Mouse (Mus musculus) layer of hippocampus, adult 9-10 months (tissue): ENCODE data around the gene Gm45234.

Experiments used
- DNase-seq: peaks from one replicate; pipeline ENCODE4 v3.0.0; 2022; ENCODE audit warnings: low spot score

Gene Gm45234

GRCm38 (mm10) chr6:124767536-124767919 is 11.7 kb upstream of the Gm45234 start:
- no peak for DNase-seq

- no peak for DNase-seq
Measured at GRCm38 (mm10) chr6:124765951-124766350, 10.1 kb upstream of the Gm45234 start.

- DNase-seq, result no peak
Measured at GRCm38 (mm10) chr6:124759259-124759658, 3.4 kb upstream of the Gm45234 start.

GRCm38 (mm10) chr6:124758849-124759232 is 3.0 kb upstream of the Gm45234 start:
- no peak for DNase-seq

- DNase-seq, result no peak
Measured at GRCm38 (mm10) chr6:124757909-124758848, 2.4 kb upstream of the Gm45234 start.

- no peak for DNase-seq
Measured at GRCm38 (mm10) chr6:124757351-124757880, 1.6 kb upstream of the Gm45234 start.

GRCm38 (mm10) chr6:124756652-124757350 is 980 bp upstream of the Gm45234 start:
- DNase-seq, result no peak

- no peak for DNase-seq
Measured at GRCm38 (mm10) chr6:124755306-124755705, 515 bp downstream of the Gm45234 start.

GRCm38 (mm10) chr6:124753861-124754260 is 2.0 kb downstream of the Gm45234 start:
- DNase-seq, result no peak

- DNase-seq, result no peak
Measured at GRCm38 (mm10) chr6:124750405-124750804, 5.4 kb downstream of the Gm45234 start.

GRCm38 (mm10) chr6:124746654-124747632 is 8.9 kb downstream of the Gm45234 start:
- DNase-seq, result no peak

GRCm38 (mm10) chr6:124746296-124746605 is 9.6 kb downstream of the Gm45234 start:
- DNase-seq, result no peak

- DNase-seq, result peak; percentile 81
Measured at GRCm38 (mm10) chr6:124745490-124746295, 10.1 kb downstream of the Gm45234 start.

- no peak for DNase-seq
Measured at GRCm38 (mm10) chr6:124744755-124745321, 11.0 kb downstream of the Gm45234 start.

GRCm38 (mm10) chr6:124743647-124744046 is 12.2 kb downstream of the Gm45234 start:
- DNase-seq, result no peak

- DNase-seq, result no peak
Measured at GRCm38 (mm10) chr6:124742839-124743514, 12.8 kb downstream of the Gm45234 start.

GRCm38 (mm10) chr6:124741842-124742241 is 14.0 kb downstream of the Gm45234 start:
- no peak for DNase-seq

GRCm38 (mm10) chr6:124740888-124741761 is 14.7 kb downstream of the Gm45234 start, which contains the start of gene Grcc10:
Gene Grcc10, minus strand, starts transcription at chr6:124741374.
- peak; percentile 88 for DNase-seq
